In the genomic region with DNA sequence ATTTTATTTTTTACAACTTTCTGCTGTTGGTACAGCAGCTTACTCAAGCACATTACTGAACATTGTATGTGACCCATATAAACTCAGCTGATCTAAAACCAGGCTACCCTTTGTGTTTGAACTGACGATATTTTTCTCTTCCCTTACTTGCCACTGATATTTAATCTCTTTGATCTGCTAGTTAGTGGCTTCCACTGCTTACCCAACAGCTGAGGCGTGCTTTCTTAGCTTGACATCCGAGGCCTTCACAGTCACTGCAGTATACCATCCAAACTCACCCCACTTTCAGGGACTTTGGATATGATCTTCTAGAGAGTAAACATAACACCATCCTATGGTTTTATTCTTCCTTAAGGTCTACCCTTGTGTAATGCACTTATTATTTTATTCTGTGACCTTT, we compare ENCODE assay signal across 28 mouse cellular contexts. TPM values are rescaled to one million over a fixed set of nuclear protein-coding genes. Genes with fewer than 3 reads are reported as not detected.
DNase-seq lines count a peak whose midpoint lies in the region; ATAC-seq lines count a peak whose summit lies in the region.
"Had no signal": no experiment of that assay in that cellular context is flagged by ENCODE, and none has a peak within 500 bp of the region (broad histone marks: within the 10 kb centered on the region; RNA-seq: fewer than 3 reads in every experiment).

No protein-coding gene starts in this region.

- no peak overlapping the region for H3K4me3 ChIP-seq in midbrain, embryonic 11.5 days (ENCODE audit: low read depth, low read length)
- H3K4me3 ChIP-seq: embryonic facial prominence, embryonic 13.5 days; forebrain, embryonic 13.5 days; heart, embryonic 13.5 days; hindbrain, embryonic 15.5 days; midbrain, embryonic 15.5 days; neural tube, embryonic 12.5 days had no signal

- H3K9me3 ChIP-seq in midbrain, embryonic 11.5 days (ENCODE audit: control insufficient read depth, low read length): no peaks in the 10 kb centered on the region
- H3K9me3 ChIP-seq: embryonic facial prominence, embryonic 13.5 days; forebrain, embryonic 13.5 days; heart, embryonic 13.5 days; hindbrain, embryonic 15.5 days; midbrain, embryonic 15.5 days; neural tube, embryonic 12.5 days had no signal

- peak; percentile 73 for ATAC-seq in activated CD4-positive, CD25-positive, alpha-beta regulatory T cell, adult 4 months
- ATAC-seq in midbrain, embryonic 11.5 days (ENCODE audit: low FRiP score): no peak
- ATAC-seq: forebrain, embryonic 13.5 days; intestine, postnatal 0 days; midbrain, embryonic 15.5 days had no signal

- no peaks in the 10 kb centered on the region for H3K4me1 ChIP-seq in midbrain, embryonic 11.5 days (ENCODE audit: control insufficient read depth, insufficient read depth, low read length)
- H3K4me1 ChIP-seq: hindbrain, embryonic 15.5 days; midbrain, embryonic 15.5 days; neural tube, embryonic 12.5 days had no signal

- H3K9ac ChIP-seq in midbrain, embryonic 11.5 days (ENCODE audit: low read length): no peak overlapping the region
- H3K9ac ChIP-seq: embryonic facial prominence, embryonic 13.5 days; forebrain, embryonic 13.5 days; heart, embryonic 13.5 days; hindbrain, embryonic 15.5 days; liver, embryonic 14.5 days; midbrain, embryonic 15.5 days; neural tube, embryonic 12.5 days had no signal

- H3K36me3 ChIP-seq in midbrain, embryonic 11.5 days (ENCODE audit: control insufficient read depth, insufficient read depth, low read length): no peaks in the 10 kb centered on the region
- H3K36me3 ChIP-seq: embryonic facial prominence, embryonic 13.5 days; hindbrain, embryonic 15.5 days; midbrain, embryonic 15.5 days; neural tube, embryonic 12.5 days had no signal

- no peak overlapping the region for H3K27ac ChIP-seq in midbrain, embryonic 11.5 days (ENCODE audit: low read depth, low read length)
- H3K27ac ChIP-seq: embryonic facial prominence, embryonic 13.5 days; forebrain, embryonic 13.5 days; heart, embryonic 13.5 days; hindbrain, embryonic 15.5 days; liver, embryonic 14.5 days; macrophage; midbrain, embryonic 15.5 days; neural tube, embryonic 12.5 days had no signal

- no peak overlapping the region for H3K4me2 ChIP-seq in midbrain, embryonic 11.5 days
- H3K4me2 ChIP-seq: embryonic facial prominence, embryonic 13.5 days; forebrain, embryonic 13.5 days; heart, embryonic 13.5 days; hindbrain, embryonic 15.5 days; midbrain, embryonic 15.5 days; neural tube, embryonic 12.5 days had no signal

- DNase-seq in thymus, postnatal 0 days (ENCODE audit: low spot score): peak; percentile 30
- no peak for DNase-seq in thymus, adult 18-20 months
- DNase-seq in induced T-regulatory cell, adult 2 months (ENCODE audit: low read depth): peak; percentile 56
- no peak for DNase-seq in midbrain, embryonic 11.5 days (ENCODE audit: low spot score, missing footprints)
- DNase-seq in cerebellum, adult 9-11 months: no peak
- DNase-seq in layer of hippocampus, adult 18-20 months (ENCODE audit: low spot score in 2 of 2): no peak
- DNase-seq: adrenal gland, postnatal 25 days; B cell, adult 2 months; cerebellum, adult 2 months; cerebellum, postnatal 36 days; embryo, embryonic 11 days; heart, postnatal 10 days; kidney, adult 9 months; kidney, postnatal 10 days; liver; lung, adult 2 months; lung, postnatal 10 days; thymus, postnatal 14 days had no signal

- 59% methylated on average over 3 of the region's 3 CpGs for whole genome bisulfite sequencing in midbrain, embryonic 11.5 days

- no peaks in the 10 kb centered on the region for H3K27me3 ChIP-seq in midbrain, embryonic 11.5 days (ENCODE audit: control insufficient read depth, insufficient read depth, low read length)
- H3K27me3 ChIP-seq: embryonic facial prominence, embryonic 13.5 days; forebrain, embryonic 13.5 days; heart, embryonic 13.5 days; hindbrain, embryonic 15.5 days; midbrain, embryonic 15.5 days; neural tube, embryonic 12.5 days had no signal

RNA-seq across cellular contexts. Expression of gene Eif4e, which starts 16.6 kb away (rescaled TPM):
- 251 and 280 TPM in 2 replicates for polyA plus RNA-seq in thymus, postnatal 0 days (2015; fragmentation: Nextera tagmentation; extraction: Ambion mirVana)
- 100 to 1,000 TPM; 246 to 346 TPM for polyA plus RNA-seq in activated CD4-positive, CD25-positive, alpha-beta regulatory T cell, adult 4 months (2017; shearing (Covaris generic))
- polyA plus RNA-seq in midbrain, embryonic 11.5 days (2014; fragmentation: Nextera tagmentation; extraction: Ambion mirVana): 493 and 516 TPM in 2 replicates
- 100 to 1,000 TPM; 191 to 202 TPM for total RNA-seq in layer of hippocampus, adult 18-20 months (2021)

RNA-seq across cellular contexts. Expression of gene Metap1, which starts 53.3 kb away (rescaled TPM):
- polyA plus RNA-seq in thymus, postnatal 0 days (2015; fragmentation: Nextera tagmentation; extraction: Ambion mirVana): 32.8 and 36.3 TPM in 2 replicates
- polyA plus RNA-seq in activated CD4-positive, CD25-positive, alpha-beta regulatory T cell, adult 4 months (2017; shearing (Covaris generic)): 10 to 100 TPM; 32.0 to 33.3 TPM
- polyA plus RNA-seq in midbrain, embryonic 11.5 days (2014; fragmentation: Nextera tagmentation; extraction: Ambion mirVana): 49.2 and 53.7 TPM in 2 replicates
- 10 to 100 TPM; 43.8 to 45.0 TPM for total RNA-seq in layer of hippocampus, adult 18-20 months (2021)

Comparison
In these comparisons a context has a peak if more than half of its experiments do, and no peak if none do; other contexts are left out.
1. DNase-seq: peak in thymus, postnatal 0 days (single experiment) and induced T-regulatory cell, adult 2 months (single experiment); none in thymus, adult 18-20 months (0 of 2), midbrain, embryonic 11.5 days (single experiment), cerebellum, adult 9-11 months (single experiment) and layer of hippocampus, adult 18-20 months (0 of 2).